Mouse (Mus musculus): ENCODE measurements at regions not wholly inside any gene's neighbourhood (a gene's known extent, or its start where the extent isn't known, plus 50 kb on each side); places are given as distances from the start of the nearest gene placed in this dataset.
A peak's percentile ranks its signal among the peaks of the same experiment; 100 is the strongest.

DNA sequence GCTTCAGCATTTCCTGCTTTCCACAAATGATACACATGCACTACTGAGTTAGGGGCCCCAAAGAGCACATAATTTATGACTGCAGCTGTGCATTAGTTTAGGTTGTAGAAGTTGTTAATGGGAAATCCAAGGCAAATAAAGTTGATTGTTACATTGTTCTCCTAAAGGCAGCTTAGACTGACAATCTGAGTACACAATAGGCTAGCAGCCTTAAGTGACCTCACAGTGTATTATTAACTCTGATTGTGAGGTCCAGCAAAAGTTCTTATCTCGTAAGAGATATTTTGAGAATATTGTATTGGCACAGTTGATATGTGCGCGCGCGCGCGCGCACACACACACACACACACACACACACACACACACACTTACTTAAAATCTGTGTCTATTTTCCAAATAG is 70.5 kb upstream of the Yae1d1 start:
- intact Hi-C loops (cut with DNase I), result no loop called here
- no peak for DNase-seq (ENCODE audit: low spot score in 2 of 2)

DNA sequence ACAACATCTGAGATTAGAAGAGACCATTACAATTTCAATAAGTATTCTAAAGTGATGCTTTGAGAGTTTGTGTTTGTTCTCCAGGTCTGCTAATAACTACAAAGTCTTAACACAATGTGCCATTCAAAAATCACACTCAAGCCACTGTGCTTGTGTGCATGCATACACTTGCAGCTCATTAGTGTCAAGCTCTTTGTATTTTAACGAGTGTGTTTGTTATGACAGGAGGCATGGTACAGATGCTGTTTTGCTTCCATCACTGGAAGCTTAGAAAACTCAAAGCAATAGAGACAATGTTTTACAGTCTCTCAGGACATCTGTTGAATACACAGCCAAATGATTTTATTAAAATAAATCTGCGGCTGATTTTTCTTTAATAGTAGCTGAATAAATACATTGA is 67.1 kb upstream of the Yae1d1 start:
- DNase-seq (ENCODE audit: low spot score in 2 of 2), result no peak
- intact Hi-C loops (cut with DNase I), result no loop called here

DNA sequence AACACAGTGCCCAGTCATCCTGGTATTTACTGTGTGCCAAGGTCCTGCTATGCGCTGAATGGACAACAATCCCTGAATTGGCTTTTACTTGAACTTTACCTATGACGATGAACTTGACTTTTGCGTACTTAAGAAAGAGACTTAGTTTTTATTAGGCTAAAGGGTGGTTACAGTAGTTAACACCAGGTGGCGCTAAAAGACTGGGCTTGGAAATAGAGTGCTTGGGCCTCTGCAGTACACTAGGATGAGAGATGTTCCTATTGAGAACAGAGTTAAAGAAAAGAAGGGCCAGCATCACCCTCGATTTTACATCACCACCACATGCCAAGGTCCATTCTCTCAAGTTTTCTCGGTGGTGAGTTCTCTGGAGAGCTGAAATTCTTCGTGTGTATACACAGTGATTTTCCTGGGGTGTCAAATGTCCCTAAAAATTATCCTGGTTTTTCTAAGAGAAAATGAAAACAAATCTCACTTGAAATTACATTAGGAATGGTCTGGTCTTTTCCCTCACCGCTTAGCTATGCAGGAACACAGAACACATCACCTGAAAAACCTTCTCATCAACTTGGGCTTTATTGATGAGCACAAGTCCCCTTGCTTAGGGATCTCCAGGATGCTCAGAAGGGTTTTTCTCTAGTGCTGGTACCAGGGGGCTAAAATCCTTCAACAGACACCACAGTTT is 64.2 kb upstream of the Yae1d1 start:
- intact Hi-C loops (cut with DNase I), result loop anchor here (2.0 to 5.0 kb wide), 3 partner anchors 115 to 753 kb away; no protein-coding TSS in a partner anchor
- peak; percentile 78 to 84 for DNase-seq (ENCODE audit: low spot score in 2 of 2)

DNA sequence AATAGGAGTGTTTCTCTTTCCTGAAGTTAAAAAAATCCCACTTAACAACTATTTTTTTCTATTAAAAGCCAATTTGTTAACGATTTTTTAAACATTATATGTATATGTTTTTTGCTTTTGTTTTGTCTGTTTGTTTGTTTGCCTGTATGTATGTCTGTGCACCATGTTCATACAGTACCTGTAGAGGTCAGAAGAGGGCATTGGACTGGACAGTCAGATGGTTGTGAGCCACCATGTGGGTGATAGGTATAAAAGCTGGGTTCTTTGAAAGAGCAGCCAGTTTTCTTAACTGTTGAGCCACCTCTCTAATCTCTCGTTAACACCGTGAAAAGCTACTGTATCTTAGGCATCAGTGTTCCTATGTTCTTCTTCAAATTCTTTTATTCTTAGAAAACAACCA is 63.7 kb upstream of the Yae1d1 start:
- intact Hi-C loops (cut with DNase I), result loop anchor here (2.0 to 5.0 kb wide), 3 partner anchors 115 to 754 kb away; no protein-coding TSS in a partner anchor
- DNase-seq (ENCODE audit: low spot score in 2 of 2), result no peak

DNA sequence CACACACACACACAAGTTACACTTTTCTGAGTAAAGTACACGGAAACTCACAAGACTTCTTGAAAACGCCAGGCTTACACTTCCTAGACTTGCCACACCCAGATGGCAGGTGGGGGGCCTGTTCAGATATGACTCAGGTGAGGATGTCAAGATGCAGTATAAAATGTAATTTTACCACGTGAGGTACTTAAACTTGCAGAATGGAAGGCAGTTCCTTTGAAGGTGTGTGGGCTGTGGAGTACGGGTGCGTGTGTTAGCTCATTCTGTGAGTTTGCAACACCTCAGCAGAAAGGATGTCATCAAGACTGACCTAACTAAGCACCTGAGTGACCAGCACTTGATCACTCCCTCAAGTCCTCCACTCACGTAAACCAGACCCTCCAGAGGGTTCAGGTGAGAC is 50.0 kb upstream of the Yae1d1 start:
- DNase-seq (ENCODE audit: low spot score in 2 of 2), result no peak
- intact Hi-C loops (cut with DNase I), result no loop called here

Measured in left cerebral cortex, postnatal 14 days (tissue).